Mouse (Mus musculus) hindbrain, embryonic 10.5 days (tissue): ENCODE measurements around the gene Dvl2. TPM values are rescaled to one million over a fixed set of nuclear protein-coding genes. Genes with fewer than 3 reads are reported as not detected.

ENCODE experiments used
- DNase-seq: peaks from one replicate; pipeline ENCODE4 v3.0.0-alpha.2; 2017; ENCODE audit warnings: low spot score
- H3K27ac ChIP-seq: fragments of 300-500 bp; sonication (generic); 2 replicates; pipeline ENCODE4 v1.5.1; 2016; ENCODE audit warnings: mild to moderate bottlenecking, moderate library complexity
- H3K27me3 ChIP-seq: fragments of 300-500 bp; sonication (generic); 2 replicates; pipeline ENCODE4 v1.6.1; 2016; ENCODE audit warnings: mild to moderate bottlenecking; ENCODE audit not compliant: poor library complexity, insufficient read depth, severe bottlenecking
- H3K36me3 ChIP-seq: fragments of 300-500 bp; sonication (generic); 2 replicates; pipeline ENCODE4 v1.6.1; 2016; ENCODE audit warnings: mild to moderate bottlenecking, moderate library complexity
- H3K4me1 ChIP-seq: fragments of 300-500 bp; sonication (generic); replicated peaks from 2 replicates; pipeline ENCODE4 v1.6.1; 2016; ENCODE audit warnings: mild to moderate bottlenecking
- H3K4me3 ChIP-seq: fragments of 300-500 bp; sonication (generic); 2 replicates; pipeline ENCODE4 v1.5.1; 2016; ENCODE audit warnings: mild to moderate bottlenecking, moderate library complexity
- H3K9me3 ChIP-seq: fragments of 300-500 bp; sonication (generic); 2 replicates; pipeline ENCODE4 v1.6.1; 2016; ENCODE audit warnings: mild to moderate bottlenecking, moderate library complexity
- WGBS: fragments of 180-500 bp; shearing (Covaris S2); methylation state at CpG from one replicate; pipeline ENCODE4 v1.1.7; 2016; 5-methylcytosine and 5-hydroxymethylcytosine counted together
- polyA plus RNA-seq: library from polyadenylated mRNA; unstranded; fragments of >200 nt; fragmentation: Nextera tagmentation; extraction: Ambion mirVana; gene quantifications from 2 replicates; pipeline ENCODE4 v1.2.1, GENCODE M21; 2016

Gene Dvl2
- polyA plus RNA-seq, 1 experiment from 2014 or later, result 51.8 TPM

DNA sequence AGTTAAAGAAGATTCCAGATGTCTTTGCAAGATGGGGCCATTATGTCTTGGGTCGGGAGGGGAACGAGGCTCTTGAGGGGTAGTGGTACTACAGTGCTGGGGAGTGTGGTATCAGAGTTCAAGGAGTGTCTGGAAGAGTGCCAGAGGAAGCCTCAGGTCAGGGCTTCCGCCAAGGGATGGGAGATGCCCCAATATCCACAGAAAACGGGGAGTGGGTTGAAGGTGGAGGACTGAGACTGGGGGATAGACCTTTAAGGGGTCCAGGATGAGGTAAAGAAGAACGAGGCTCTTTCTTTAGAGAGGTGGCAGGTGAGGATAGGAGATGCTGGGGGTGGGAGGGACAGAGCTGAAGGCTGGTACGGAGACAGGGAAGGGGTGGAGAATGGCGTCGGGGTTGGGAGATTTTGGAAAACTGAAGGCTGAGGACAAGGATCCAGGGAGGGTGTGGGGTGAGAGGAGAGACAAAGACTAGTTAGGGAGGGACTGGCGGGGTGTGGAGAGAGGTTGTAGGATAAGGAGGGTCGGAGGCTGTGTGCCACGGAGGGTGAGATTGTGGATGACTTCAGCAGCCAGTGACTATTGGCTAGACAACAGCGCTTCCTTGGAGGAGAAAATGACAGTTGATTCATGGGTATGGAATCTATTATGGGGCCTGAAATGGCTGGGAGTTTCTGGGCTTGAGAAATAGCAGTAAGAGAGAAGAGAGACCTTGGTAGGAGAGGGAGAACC lies 28.2 kb downstream of the Dvl2 start:
- Histone ChIP-seq H3K4me3 (peak overlapping the region; percentile 54), H3K27me3 (no peaks in the 10 kb centered on the region), H3K27ac (peak overlapping the region; percentile 90), H3K9me3 (no peaks in the 10 kb centered on the region), H3K36me3 (peaks cover 33% of the 10 kb centered on the region), H3K4me1 (peaks cover 80% of the 10 kb centered on the region)
- whole genome bisulfite sequencing, result 26% methylated on average over 12 of the region's 12 CpGs
- no peak for DNase-seq

DNA sequence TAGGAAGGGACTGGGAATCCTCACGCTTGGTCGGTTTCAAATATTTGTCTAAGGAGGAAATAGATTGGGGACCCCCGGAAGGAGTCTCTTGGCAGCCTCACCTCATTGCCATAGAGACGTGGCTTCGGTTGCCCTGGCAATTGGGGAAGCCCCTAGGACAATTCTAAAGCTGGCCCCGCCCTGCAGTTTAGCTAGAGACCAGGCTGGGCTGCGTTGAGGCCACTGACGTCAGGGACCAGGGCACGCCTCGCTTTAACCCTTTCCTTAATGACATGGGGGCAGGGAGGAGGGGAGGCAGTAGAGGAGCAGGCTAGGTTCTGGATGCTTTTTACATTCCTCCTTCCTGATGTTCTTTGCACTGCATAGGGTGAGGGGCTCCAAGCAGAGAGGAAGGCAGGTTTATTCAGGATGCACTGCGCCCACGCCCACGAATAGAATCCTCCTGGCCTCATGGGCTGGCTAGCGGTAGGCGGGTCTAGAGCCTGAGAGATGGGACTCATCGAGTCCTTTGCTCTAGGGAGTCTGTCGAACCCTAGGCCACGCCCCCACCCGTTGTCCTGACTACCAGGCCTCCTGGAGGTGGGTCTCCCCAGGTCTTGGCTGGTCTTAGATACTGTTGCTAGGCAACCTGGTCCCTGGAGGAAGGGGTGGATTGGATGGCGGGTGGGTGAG lies 28.9 kb downstream of the Dvl2 start:
- Histone ChIP-seq H3K4me1 (peaks cover 73% of the 10 kb centered on the region), H3K36me3 (peaks cover 38% of the 10 kb centered on the region), H3K27ac (peak overlapping the region; percentile 90), H3K4me3 (peak overlapping the region; percentile 54), H3K27me3 (no peaks in the 10 kb centered on the region), H3K9me3 (no peaks in the 10 kb centered on the region)
- 0% methylated on average over 20 of the region's 20 CpGs for WGBS
- DNase-seq, result peak; percentile 98

DNA sequence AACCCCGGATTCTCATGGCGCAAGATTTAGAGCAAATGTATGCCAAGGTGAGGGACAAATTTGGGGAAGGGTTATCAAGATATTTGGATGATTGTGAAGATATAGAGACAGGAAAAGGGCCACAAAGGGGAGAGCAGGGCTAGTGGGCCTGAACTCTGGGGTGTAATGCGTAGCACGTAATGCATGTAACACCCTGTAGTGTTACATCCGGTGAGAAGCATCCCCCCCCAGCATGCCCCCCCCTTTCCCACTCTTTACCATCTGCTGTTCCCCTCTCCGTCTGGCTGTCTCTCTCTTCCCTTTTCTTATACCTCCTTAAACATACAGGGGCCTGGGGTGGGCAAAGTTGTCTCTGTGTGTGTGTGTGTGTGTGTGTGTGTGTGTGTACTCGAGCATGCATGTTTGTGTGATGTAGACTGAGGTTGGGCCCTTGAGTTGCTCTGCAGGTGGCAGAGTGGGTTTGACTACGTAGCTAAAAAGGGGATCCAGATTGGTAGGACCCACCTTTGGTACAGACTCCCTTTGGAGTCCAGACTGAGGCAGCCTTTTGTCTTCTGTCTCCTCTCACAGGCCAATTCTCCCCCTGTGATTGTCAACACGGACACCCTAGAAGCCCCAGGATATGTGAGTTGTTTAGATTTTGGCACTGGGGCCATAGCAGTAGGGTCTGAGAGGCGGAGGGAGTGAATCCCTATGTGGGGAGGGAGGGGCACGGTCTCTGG lies 29.6 kb downstream of the Dvl2 start:
- Histone ChIP-seq H3K27me3 (no peaks in the 10 kb centered on the region), H3K27ac (peak overlapping the region; percentile 90), H3K4me3 (peak overlapping the region; percentile 54), H3K36me3 (peaks cover 44% of the 10 kb centered on the region), H3K9me3 (no peaks in the 10 kb centered on the region), H3K4me1 (peaks cover 66% of the 10 kb centered on the region)
- WGBS, result 31% methylated on average over 11 of the region's 11 CpGs
- DNase-seq, result no peak

DNA sequence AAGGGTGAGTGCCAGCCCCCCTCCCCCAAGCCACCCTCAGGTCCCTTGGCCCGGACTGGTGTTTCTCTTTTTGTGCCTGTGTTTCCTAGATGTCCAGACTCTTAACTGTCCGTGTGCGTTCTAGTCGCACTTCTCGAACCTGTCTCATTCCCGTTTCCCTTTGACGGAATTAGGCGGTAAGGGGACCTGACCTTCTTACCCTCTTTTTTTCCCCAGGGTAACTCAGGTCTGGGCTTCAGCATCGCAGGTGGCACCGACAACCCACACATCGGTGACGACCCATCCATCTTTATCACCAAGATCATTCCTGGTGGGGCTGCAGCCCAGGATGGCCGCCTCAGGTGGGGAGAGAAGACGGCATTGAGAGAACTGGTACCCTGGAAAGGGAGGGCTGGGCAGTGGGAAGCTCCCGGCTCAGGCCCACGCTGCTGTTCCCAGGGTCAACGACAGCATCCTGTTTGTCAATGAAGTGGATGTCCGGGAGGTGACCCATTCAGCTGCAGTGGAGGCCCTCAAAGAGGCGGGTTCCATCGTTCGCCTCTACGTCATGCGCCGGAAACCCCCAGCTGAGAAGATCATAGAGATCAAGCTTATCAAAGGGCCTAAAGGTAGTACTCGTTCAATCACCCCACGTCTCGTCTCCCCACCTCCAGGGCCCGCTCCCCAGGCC lies 30.4 kb downstream of the Dvl2 start:
- peak overlapping the region; percentile 90 for H3K27ac ChIP-seq
- peaks cover 48% of the 10 kb centered on the region for H3K36me3 ChIP-seq
- DNase-seq, result no peak
- H3K4me3 ChIP-seq, result peak overlapping the region; percentile 54
- no peaks in the 10 kb centered on the region for H3K27me3 ChIP-seq
- WGBS, result 94% methylated on average over 28 of the region's 28 CpGs
- H3K4me1 ChIP-seq, result peaks cover 59% of the 10 kb centered on the region
- H3K9me3 ChIP-seq, result no peaks in the 10 kb centered on the region

DNA sequence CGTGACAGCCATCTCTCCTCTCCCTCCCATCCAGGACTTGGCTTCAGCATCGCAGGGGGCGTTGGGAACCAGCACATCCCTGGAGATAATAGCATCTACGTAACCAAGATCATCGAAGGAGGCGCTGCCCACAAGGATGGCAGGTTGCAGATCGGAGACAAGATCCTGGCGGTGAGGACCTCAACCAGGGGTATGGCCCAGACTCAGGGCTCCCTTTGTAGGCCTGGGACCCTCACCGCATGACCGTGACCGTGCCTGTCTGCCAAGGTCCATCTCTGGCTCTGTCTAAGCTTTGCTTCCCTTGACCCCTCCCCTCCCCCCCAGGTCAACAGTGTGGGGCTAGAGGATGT lies 30.9 kb downstream of the Dvl2 start:
- no peak for DNase-seq
- peaks cover 48% of the 10 kb centered on the region for H3K36me3 ChIP-seq
- 0 out of 2 replicates have a peak overlapping the region, but pooled peaks have one; percentile 90 for H3K27ac ChIP-seq
- H3K4me3 ChIP-seq, result no peak overlapping the region
- no peaks in the 10 kb centered on the region for H3K27me3 ChIP-seq
- H3K4me1 ChIP-seq, result peaks cover 54% of the 10 kb centered on the region
- WGBS, result 93% methylated on average over 11 of the region's 11 CpGs
- no peaks in the 10 kb centered on the region for H3K9me3 ChIP-seq

DNA sequence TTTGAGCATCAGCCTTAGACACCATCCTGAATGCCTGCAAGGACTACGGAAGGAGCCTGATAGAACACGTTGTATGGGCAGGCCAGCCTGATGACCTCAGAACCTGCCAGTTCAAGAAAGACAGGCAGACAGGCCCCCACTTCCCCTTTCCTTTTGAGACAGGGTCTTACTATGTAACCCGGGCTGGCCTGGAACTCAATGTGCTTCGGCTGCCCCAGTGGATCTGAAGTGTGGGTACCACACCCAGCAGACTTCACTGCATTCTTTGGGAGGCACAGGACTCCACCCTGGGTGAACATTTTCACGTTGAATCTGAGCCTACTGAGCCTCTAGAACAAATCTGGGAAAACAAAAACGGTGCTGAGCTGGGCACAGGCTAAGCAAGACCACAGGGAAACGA lies 37.8 kb downstream of the Dvl2 start:
- Histone ChIP-seq H3K4me1 (peaks cover 10% of the 10 kb centered on the region), H3K27me3 (no peaks in the 10 kb centered on the region), H3K9me3 (no peaks in the 10 kb centered on the region), H3K4me3 (no peak overlapping the region), H3K27ac (no peak overlapping the region), H3K36me3 (peaks cover 85% of the 10 kb centered on the region)
- DNase-seq, result no peak
- WGBS, result 83% methylated on average over 7 of the region's 7 CpGs

DNA sequence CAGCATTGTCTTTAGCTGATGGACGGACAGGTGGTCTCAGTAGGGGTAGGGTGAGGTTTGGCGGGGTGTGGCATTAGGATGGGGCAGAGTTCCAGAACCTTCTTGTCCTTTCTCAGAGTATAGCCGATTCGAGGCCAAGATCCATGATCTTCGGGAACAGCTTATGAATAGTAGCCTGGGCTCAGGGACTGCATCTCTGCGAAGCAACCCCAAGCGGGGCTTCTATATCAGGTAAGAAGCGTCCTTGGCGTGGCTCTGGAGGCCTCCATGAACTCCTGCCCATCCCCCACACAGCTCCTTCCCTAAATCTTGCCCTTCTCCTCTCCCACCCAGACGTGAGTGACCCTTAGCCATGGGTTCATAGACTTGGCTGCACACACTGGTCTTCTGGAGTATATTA lies 39.2 kb downstream of the Dvl2 start:
- H3K36me3 ChIP-seq, result peaks cover 87% of the 10 kb centered on the region
- no peak for DNase-seq

DNA sequence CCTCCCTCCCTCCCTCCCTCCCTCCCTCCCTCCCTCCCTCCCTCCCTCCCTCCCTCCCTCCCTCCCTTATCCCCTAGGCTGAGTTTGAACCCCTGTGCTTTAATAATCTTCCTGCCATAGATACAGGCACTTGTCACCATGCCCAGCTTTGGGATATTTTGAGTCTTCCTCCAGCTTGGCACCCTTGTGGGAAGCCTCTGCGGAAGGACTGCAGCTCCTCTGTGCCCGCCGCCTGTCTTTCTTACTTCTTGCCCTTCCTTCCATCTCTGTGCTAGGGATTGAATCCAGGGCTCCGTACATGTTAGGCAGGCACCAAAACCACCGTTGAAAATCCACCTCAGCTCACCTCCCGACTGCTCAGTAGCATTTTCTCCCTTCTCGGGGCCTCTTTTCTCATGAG lies 39.8 kb downstream of the Dvl2 start:
- Histone ChIP-seq H3K36me3 (peaks cover 88% of the 10 kb centered on the region), H3K9me3 (no peaks in the 10 kb centered on the region), H3K27me3 (no peaks in the 10 kb centered on the region), H3K4me3 (no peak overlapping the region), H3K27ac (no peak overlapping the region), H3K4me1 (peaks cover 30% of the 10 kb centered on the region)
- DNase-seq, result no peak
- 93% methylated on average over 7 of the region's 7 CpGs for WGBS

More for the DNA sequence above, 39.2 kb downstream of the Dvl2 start:
- H3K27ac ChIP-seq, result no peak overlapping the region
- H3K4me3 ChIP-seq, result no peak overlapping the region
- H3K27me3 ChIP-seq, result no peaks in the 10 kb centered on the region
- peaks cover 25% of the 10 kb centered on the region for H3K4me1 ChIP-seq
- 93% methylated on average over 10 of the region's 10 CpGs for WGBS
- H3K9me3 ChIP-seq, result no peaks in the 10 kb centered on the region

DNA sequence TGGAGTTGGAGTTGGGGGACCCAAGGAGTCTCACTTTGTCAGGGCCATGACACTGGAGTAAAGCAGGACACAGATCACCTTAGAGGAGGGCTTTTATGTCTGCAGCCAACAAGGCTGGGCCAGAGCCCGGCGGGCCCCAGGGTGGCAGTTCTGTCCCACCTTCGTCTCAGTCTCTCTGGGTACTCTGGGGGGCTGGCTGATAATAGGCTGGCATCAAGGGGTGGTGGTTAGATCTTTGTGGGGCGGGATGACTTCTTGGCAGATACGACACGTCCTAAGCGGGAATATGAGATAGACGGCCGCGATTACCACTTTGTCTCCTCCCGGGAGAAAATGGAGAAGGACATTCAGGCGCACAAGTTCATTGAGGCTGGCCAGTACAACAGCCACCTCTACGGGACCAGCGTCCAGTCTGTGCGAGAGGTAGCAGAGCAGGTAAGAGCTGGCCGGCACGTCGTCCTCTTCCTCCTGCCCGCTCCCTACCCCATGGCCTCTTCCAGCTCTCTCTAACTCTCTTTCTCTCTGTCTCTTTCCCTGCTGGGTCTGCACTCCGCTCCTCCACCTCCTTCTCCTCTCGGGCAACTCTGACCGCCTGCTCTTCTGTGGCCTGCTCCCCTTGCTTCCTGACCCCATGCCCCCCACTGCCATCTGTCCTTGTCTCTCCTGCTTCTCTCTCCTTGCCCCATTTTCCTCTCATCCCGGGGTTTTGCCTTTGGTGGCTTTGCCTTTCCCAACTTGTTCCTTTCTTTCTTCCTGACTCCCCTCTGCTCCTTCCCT lies 42.1 kb downstream of the Dvl2 start:
- H3K27ac ChIP-seq, result peak overlapping the region; percentile 50
- WGBS, result 87% methylated on average over 23 of the region's 23 CpGs
- peaks cover 76% of the 10 kb centered on the region for H3K36me3 ChIP-seq
- H3K9me3 ChIP-seq, result no peaks in the 10 kb centered on the region
- no peaks in the 10 kb centered on the region for H3K27me3 ChIP-seq
- no peak overlapping the region for H3K4me3 ChIP-seq
- peaks cover 38% of the 10 kb centered on the region for H3K4me1 ChIP-seq
- DNase-seq, result no peak

DNA sequence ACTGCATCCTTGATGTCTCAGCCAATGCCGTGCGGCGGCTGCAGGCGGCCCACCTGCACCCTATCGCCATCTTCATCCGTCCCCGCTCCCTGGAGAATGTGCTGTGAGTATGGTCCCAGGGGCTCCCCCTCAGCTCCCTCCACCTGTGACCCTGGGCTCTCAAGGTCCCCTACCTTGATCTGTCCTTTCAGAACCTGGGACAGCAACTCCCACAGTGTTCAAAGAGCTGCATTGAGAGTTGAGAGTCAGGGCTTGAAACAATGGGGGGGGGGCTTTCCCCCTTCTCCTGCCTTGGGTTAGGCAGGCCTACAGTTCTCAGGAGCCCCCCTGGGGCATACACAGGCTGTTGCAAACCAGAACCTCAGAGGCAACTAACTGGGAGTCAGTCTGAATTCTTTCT lies 43.3 kb downstream of the Dvl2 start:
- Histone ChIP-seq H3K27ac (peak overlapping the region; percentile 50), H3K36me3 (peaks cover 64% of the 10 kb centered on the region), H3K27me3 (no peaks in the 10 kb centered on the region), H3K4me1 (peaks cover 38% of the 10 kb centered on the region), H3K4me3 (peak overlapping the region; percentile 20; the same call in 1 of the 2 replicates), H3K9me3 (no peaks in the 10 kb centered on the region)
- DNase-seq, result no peak
- 84% methylated on average over 7 of the region's 7 CpGs for WGBS

DNA sequence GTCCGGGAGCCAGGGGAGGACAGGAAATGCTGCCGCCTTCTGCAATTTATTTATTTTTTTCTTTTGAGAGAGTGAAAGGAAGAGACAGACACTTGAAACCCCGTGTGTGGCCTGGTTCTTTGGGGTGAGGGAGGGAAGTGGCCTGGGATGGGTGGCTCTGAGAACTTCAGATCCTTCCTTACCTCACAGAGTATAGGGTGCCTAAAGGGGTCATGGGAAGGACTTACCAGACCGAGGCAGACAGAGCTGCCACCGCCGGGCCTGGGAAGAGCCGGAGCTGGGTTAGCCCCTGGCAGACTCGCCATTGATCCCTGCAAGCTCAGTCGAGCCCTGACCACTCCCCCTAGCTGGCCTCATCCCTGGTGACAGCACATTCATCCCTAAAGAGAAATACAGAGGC lies 45.0 kb downstream of the Dvl2 start:
- Histone ChIP-seq H3K4me1 (peaks cover 38% of the 10 kb centered on the region), H3K27me3 (no peaks in the 10 kb centered on the region), H3K4me3 (no peak overlapping the region), H3K36me3 (peaks cover 46% of the 10 kb centered on the region), H3K27ac (peak overlapping the region; percentile 50), H3K9me3 (no peaks in the 10 kb centered on the region)
- 32% methylated on average over 9 of the region's 9 CpGs for WGBS
- no peak for DNase-seq

DNA sequence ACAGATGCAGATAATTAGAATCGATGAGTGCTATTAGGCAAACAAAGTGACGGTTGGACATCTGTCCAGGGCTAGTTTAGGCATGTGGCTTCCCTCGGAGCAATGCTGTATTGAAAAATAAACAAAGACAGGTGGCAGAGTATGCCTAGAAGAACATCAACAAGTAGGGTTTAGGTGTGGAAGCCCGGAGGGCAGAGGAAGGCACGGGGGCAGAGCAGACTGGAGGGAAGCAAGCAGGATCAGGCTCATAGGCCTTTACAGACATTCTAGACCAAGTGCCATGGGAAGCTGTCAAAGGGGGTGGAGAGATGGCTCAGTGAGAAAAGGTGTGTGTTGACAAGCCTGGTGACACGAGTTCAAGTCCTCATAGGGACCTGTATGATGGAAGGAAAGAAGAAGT lies 49.0 kb downstream of the Dvl2 start:
- Histone ChIP-seq H3K4me3 (no peak overlapping the region), H3K9me3 (no peaks in the 10 kb centered on the region), H3K36me3 (peaks cover 7% of the 10 kb centered on the region), H3K27me3 (no peaks in the 10 kb centered on the region), H3K4me1 (peaks cover 16% of the 10 kb centered on the region), H3K27ac (no peak overlapping the region)
- DNase-seq, result no peak
- WGBS, result 70% methylated on average over 6 of the region's 6 CpGs
